Mouse (Mus musculus): ENCODE data around the gene Slc30a1. TPM values are rescaled to one million over a fixed set of nuclear protein-coding genes. Genes with fewer than 3 reads are reported as not detected.

Slc30a1 gene
- total and polyA plus RNA-seq, 2 experiments from 2014 or later, result 5.1 to 22.1 TPM

DNA sequence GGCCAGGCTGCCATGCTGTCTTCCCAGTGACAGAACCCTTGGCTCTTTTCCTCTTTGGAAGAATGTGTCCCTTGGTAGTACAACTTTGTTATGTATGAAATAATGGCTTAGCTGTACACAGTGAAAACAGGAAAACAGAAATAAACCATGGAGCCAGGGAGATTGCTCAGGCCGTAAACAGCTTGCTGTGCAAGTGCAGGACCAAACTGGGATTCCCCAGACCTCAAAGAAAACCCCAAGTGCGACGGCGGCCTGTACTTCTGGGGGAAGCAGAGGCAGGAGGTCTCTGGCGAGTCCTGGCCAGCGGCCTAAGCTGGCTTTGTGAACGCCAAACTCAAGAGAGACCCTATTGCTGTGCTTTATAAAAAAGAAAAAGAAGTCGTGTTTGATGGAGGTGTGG, 42.0 kb downstream of the Slc30a1 start:
- no peak overlapping the region for H3K4me2 ChIP-seq (ENCODE audit: low read depth, low read length)
- H3K4me3 ChIP-seq (ENCODE audit: low read length), result no peak overlapping the region
- no peaks in the 10 kb centered on the region for H3K9me3 ChIP-seq (ENCODE audit: low read length)
- H3K27me3 ChIP-seq (ENCODE audit: insufficient read depth, low read length), result no peaks in the 10 kb centered on the region
- WGBS, result 69% methylated on average over 8 of the region's 8 CpGs
- no peaks in the 10 kb centered on the region for H3K4me1 ChIP-seq (ENCODE audit: insufficient read depth, low read length)
- H3K27ac ChIP-seq, result no peak overlapping the region
- DNase-seq (ENCODE audit: low spot score) (no peak), ATAC-seq (no peak)
- no peak overlapping the region for H3K9ac ChIP-seq (replicated peaks; ENCODE audit: low read length)
- no peaks in the 10 kb centered on the region for H3K36me3 ChIP-seq (ENCODE audit: insufficient read depth, low read length)
- no peak for TF ChIP-seq CTCF (IDR thresholded peaks at IDR 0.05; ENCODE audit: low read depth)

DNA sequence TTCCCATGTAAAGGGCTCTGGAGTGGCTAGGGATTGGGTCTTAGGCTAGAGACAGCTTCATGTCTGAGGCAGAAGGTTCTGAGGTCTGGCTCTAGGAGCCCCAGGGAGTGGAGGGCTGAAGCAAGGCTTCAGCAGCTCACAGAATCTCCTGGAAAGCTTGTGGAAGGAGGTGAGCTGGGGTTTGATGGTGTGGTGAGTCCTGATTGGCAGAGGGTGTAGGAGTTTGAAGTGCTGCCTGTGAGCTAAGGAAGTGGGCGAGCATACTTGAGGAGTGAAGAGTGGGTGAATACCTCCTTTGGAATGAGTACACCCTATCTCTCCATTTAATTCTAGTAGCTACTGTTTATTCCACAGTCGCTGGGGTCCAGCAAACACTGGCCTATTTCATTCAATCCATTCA, 44.0 kb downstream of the Slc30a1 start:
- no peak overlapping the region for H3K4me3 ChIP-seq (ENCODE audit: low read length)
- ATAC-seq, result no peak
- no peak overlapping the region for H3K4me2 ChIP-seq (ENCODE audit: low read depth, low read length)
- TF ChIP-seq CTCF (IDR thresholded peaks at IDR 0.05; ENCODE audit: low read depth), result no peak
- no peaks in the 10 kb centered on the region for H3K4me1 ChIP-seq (ENCODE audit: insufficient read depth, low read length)
- H3K36me3 ChIP-seq (ENCODE audit: insufficient read depth, low read length), result no peaks in the 10 kb centered on the region
- no peaks in the 10 kb centered on the region for H3K9me3 ChIP-seq (ENCODE audit: low read length)
- no peaks in the 10 kb centered on the region for H3K27me3 ChIP-seq (ENCODE audit: insufficient read depth, low read length)
- no peak for DNase-seq (ENCODE audit: low spot score)
- H3K27ac ChIP-seq, result no peak overlapping the region
- 61% methylated on average over 2 of the region's 2 CpGs for WGBS
- H3K9ac ChIP-seq (replicated peaks; ENCODE audit: low read length), result no peak overlapping the region

DNA sequence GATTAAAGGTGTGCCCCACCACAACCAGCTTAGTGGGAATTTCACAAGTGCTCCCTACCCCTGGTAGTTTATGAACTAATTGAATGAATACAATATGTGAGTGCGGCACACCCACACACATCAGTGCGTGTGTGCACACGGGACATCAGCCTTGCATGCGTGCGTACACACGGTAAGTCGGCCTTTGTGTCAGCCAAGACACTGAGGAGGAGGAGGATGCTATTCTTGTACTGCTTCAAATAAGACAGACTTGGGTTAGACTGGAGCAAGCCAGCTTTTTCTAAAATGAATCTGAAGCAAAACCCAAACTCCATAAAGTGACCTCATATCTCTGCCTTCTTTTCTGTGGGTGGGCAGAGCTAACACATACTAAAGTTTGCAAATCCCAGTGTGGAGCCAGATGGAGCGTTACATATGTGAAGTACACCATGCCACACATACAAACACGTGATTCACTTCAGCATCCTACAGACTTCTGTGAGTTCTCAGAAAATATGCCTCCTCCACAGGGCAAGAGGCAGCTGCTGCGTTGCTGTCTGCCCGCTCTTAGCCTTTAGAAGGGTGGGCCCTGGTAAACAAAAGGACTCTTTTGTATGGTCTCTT, 46.3 kb downstream of the Slc30a1 start:
- H3K36me3 ChIP-seq (ENCODE audit: insufficient read depth, low read length), result no peaks in the 10 kb centered on the region
- DNase-seq (ENCODE audit: low spot score), result no peak
- no peaks in the 10 kb centered on the region for H3K4me1 ChIP-seq (ENCODE audit: insufficient read depth, low read length)
- ATAC-seq, result no peak
- 85% methylated on average over 11 of the region's 11 CpGs for WGBS
- no peaks in the 10 kb centered on the region for H3K9me3 ChIP-seq (ENCODE audit: low read length)
- TF ChIP-seq CTCF (IDR thresholded peaks at IDR 0.05; ENCODE audit: low read depth), result no peak
- no peaks in the 10 kb centered on the region for H3K27me3 ChIP-seq (ENCODE audit: insufficient read depth, low read length)
- no peak overlapping the region for H3K4me2 ChIP-seq (ENCODE audit: low read depth, low read length)
- no peak overlapping the region for H3K4me3 ChIP-seq (ENCODE audit: low read length)
- no peak overlapping the region for H3K9ac ChIP-seq (replicated peaks; ENCODE audit: low read length)
- H3K27ac ChIP-seq, result no peak overlapping the region

DNA sequence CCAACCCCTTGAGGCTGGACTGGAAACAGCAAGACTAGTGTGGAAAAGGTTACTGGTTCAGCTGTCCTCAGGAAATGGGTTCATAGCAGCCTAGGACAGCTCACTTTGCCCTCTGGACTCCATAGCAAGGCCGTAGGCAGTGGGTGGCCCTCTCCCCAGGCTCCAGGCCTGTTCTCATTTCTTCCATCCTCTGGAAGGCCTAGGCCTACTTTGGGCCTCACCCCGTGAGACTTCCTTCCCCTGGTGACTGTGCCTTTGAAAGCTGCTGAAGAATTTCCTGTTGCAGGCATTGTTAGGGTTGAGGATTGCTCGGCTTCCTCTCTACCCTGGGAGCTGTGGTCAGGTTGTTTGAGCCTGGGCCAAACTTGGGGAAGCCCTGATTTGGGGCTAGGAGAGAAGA, 48.5 kb downstream of the Slc30a1 start:
- no peak for ATAC-seq
- no peak for TF ChIP-seq CTCF (IDR thresholded peaks at IDR 0.05; ENCODE audit: low read depth)

DNA sequence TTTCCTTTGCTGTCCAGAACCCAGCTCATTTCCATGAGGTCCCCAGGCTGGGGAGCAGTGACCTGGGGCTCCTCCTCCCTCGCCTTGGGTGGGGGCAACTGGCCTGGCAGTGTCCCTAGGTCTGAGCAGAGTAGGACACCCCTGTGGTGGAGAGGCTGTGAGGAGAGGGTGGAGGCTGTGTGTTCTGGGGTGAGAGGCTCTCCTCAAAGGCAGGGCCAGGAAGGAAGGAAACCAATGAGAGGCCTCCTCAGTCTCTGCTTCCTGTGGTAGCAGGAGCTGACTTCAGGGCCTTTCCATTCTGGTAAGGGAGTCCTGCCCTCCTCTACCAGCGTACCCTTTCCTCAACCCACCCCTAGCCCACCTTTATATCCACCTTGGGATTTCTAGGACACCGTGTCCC, 49.7 kb downstream of the Slc30a1 start:
- Histone ChIP-seq H3K27me3 (ENCODE audit: insufficient read depth, low read length) (no peaks in the 10 kb centered on the region), H3K4me1 (ENCODE audit: insufficient read depth, low read length) (no peaks in the 10 kb centered on the region), H3K9ac (replicated peaks; ENCODE audit: low read length) (no peak overlapping the region), H3K4me2 (ENCODE audit: low read depth, low read length) (no peak overlapping the region), H3K36me3 (ENCODE audit: insufficient read depth, low read length) (no peaks in the 10 kb centered on the region), H3K4me3 (ENCODE audit: low read length) (no peak overlapping the region), H3K9me3 (ENCODE audit: low read length) (no peaks in the 10 kb centered on the region), H3K27ac (peak overlapping the region; percentile 56; the same call in 1 of the 2 replicates)
- TF ChIP-seq CTCF (IDR thresholded peaks at IDR 0.05; ENCODE audit: low read depth), result no peak
- WGBS, result 70% methylated on average over 3 of the region's 3 CpGs
- ATAC-seq, result 0 out of 2 replicates have a peak, but pooled peaks have one; percentile 27
- no peak for DNase-seq (ENCODE audit: low spot score)

More for the DNA sequence above, 48.5 kb downstream of the Slc30a1 start:
- no peaks in the 10 kb centered on the region for H3K4me1 ChIP-seq (ENCODE audit: insufficient read depth, low read length)
- DNase-seq (ENCODE audit: low spot score), result no peak
- no peaks in the 10 kb centered on the region for H3K36me3 ChIP-seq (ENCODE audit: insufficient read depth, low read length)
- H3K9ac ChIP-seq (replicated peaks; ENCODE audit: low read length), result no peak overlapping the region
- no peak overlapping the region for H3K27ac ChIP-seq
- no peaks in the 10 kb centered on the region for H3K27me3 ChIP-seq (ENCODE audit: insufficient read depth, low read length)
- H3K9me3 ChIP-seq (ENCODE audit: low read length), result no peaks in the 10 kb centered on the region
- no peak overlapping the region for H3K4me2 ChIP-seq (ENCODE audit: low read depth, low read length)
- 68% methylated on average over 3 of the region's 3 CpGs for WGBS
- H3K4me3 ChIP-seq (ENCODE audit: low read length), result no peak overlapping the region

DNA sequence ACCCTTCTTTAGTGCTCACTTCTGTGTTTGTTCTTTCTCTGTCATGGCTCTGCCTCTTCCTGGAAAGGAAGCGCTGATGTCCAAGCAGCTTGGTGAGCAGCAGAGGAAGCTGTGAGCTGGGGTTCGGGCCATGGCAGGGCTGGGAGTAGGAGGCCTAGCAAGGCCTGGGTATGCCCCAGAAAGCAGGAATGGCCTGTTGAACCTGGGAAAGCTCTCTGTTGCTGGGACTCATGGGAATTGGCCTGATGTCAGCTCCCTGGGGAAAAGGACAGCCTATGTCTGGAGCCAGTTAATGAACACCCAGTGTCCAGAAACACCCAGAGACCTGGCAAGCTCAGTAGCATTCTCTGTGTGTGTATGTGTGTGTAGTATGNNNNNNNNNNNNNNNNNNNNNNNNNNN, 50.3 kb downstream of the Slc30a1 start:
- Histone ChIP-seq H3K36me3 (ENCODE audit: insufficient read depth, low read length) (no peaks in the 10 kb centered on the region), H3K9me3 (ENCODE audit: low read length) (no peaks in the 10 kb centered on the region), H3K4me2 (ENCODE audit: low read depth, low read length) (no peak overlapping the region), H3K27me3 (ENCODE audit: insufficient read depth, low read length) (no peaks in the 10 kb centered on the region), H3K9ac (replicated peaks; ENCODE audit: low read length) (no peak overlapping the region), H3K27ac (peak overlapping the region; percentile 56; the same call in 1 of the 2 replicates), H3K4me1 (ENCODE audit: insufficient read depth, low read length) (no peaks in the 10 kb centered on the region), H3K4me3 (ENCODE audit: low read length) (no peak overlapping the region)
- DNase-seq (ENCODE audit: low spot score), result peak; percentile 28
- 87% methylated on average over 2 of the region's 2 CpGs for WGBS
- no peak for TF ChIP-seq CTCF (IDR thresholded peaks at IDR 0.05; ENCODE audit: low read depth)
- ATAC-seq, result no peak

DNA sequence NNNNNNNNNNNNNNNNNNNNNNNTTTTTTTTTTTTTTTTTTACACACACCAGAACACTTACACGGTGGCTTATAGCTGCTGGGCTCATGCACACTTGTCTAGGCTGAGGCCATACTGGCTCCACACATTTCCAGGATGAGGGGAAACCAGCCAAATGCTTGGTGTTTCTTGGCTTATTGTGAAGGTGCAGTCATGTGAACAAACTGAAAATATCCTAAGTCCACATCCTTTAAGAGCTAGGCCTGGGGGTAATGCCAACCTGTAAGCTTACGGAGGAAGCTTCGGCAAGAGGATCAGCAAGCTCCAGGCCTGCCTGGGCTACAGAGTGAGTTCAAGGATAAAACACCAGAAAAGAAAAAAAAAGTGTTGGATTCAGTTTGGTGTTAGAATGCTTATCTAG, 50.8 kb downstream of the Slc30a1 start:
- Histone ChIP-seq H3K9me3 (ENCODE audit: low read length) (no peaks in the 10 kb centered on the region), H3K36me3 (ENCODE audit: insufficient read depth, low read length) (no peaks in the 10 kb centered on the region), H3K9ac (replicated peaks; ENCODE audit: low read length) (no peak overlapping the region), H3K4me1 (ENCODE audit: insufficient read depth, low read length) (no peaks in the 10 kb centered on the region), H3K4me3 (ENCODE audit: low read length) (no peak overlapping the region), H3K27me3 (ENCODE audit: insufficient read depth, low read length) (no peaks in the 10 kb centered on the region), H3K27ac (no peak overlapping the region), H3K4me2 (ENCODE audit: low read depth, low read length) (no peak overlapping the region)
- no peak for TF ChIP-seq CTCF (IDR thresholded peaks at IDR 0.05; ENCODE audit: low read depth)
- ATAC-seq (no peak), DNase-seq (ENCODE audit: low spot score) (no peak)
- WGBS, result 63% methylated on average over 3 of the region's 3 CpGs
